Mouse (Mus musculus) kidney, adult 11 months (tissue): ENCODE measurements around the gene Tunar.

Experiments used
- DNase-seq: peaks from one replicate; pipeline ENCODE4 v3.0.0; 2022

Gene Tunar

DNA sequence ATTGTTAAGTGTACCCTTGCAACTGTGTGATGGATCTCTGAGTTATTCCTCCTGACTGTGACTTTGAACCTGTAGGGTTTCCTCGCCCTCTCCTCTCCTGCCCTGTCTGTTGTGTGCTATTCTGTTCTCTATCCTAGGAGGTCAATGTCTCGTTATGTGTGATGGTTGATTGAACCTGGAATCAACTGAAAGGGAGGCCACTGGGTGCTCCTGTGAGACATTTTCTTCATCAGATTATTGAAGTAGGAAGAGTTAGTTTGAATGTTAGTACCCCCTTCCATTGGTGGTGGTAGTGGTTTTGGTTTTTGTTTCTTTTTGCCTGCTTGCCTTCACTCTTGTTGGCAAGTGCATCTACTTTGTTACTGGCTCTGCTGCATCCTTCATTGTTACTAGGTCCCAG lies at the start of gene Tunar:
Tunar (plus strand) TSS at position 301 of the 400 bp plus-strand sequence.
- no peak for DNase-seq

- no peak for DNase-seq
These were observed 21.1 kb upstream of the Tunar start for GRCm38 (mm10) chr12:105312571-105313035.

GRCm38 (mm10) chr12:105314328-105314727 lies 19.3 kb upstream of the Tunar start:
- no peak for DNase-seq

DNA sequence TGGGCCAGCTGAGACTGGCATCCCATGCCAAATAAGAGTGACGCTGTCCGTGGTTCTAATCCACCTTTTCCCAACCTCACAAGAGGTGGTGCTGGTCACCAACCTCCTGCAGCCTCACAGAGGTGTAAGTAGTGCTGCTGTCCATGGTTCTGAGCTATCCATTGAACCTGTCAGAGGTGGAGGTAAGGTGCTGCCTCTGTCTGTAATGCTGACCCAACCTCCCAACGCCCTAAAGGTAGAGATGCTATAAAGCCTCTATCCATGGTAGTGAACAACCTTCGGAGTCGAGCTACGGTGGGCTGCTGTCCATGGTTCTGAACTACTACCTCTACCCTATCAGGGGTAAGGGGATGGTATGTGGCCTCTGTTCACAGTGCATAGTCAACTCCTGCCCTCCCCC lies 11.5 kb upstream of the Tunar start:
- peak; percentile 9 for DNase-seq

DNA sequence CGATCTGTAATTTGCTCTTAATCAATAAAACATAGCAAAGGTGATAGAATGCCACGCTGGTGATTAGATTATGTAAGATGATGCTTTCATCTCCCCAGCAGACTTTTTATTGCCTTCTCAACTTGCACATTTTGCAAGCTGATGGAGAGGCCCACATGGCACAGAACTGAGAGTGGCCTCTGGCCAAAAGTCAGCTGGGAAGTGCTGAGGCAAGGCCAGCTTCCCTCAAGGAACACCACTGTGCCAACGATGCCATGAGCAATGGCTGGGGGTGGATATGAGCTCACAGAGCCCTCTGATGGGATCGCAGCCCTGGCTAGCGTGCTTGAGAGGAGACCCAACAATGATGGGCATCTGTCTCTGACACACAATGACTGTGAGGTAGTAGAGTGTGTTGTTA lies 6.6 kb upstream of the Tunar start:
- DNase-seq: no peak

- no peak for DNase-seq
These were observed 5.3 kb upstream of the Tunar start for GRCm38 (mm10) chr12:105328396-105328795.

DNA sequence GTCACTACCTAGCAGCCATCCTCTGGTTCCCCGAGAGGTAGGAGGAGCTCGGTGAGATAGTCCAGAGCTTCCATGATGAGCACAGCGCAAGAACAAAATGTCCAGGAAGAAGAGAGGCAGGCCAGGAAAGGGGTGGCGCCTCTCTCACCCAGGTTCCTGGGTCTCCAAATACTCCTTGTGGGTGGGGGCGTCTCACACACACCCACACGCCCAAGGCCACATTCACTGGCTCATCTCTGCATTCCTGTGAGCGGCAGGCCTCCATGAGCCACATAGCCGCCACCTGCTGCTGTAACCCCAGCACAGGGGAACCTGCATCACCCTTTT lies 2.4 kb downstream of the Tunar start:
- no peak for DNase-seq

DNA sequence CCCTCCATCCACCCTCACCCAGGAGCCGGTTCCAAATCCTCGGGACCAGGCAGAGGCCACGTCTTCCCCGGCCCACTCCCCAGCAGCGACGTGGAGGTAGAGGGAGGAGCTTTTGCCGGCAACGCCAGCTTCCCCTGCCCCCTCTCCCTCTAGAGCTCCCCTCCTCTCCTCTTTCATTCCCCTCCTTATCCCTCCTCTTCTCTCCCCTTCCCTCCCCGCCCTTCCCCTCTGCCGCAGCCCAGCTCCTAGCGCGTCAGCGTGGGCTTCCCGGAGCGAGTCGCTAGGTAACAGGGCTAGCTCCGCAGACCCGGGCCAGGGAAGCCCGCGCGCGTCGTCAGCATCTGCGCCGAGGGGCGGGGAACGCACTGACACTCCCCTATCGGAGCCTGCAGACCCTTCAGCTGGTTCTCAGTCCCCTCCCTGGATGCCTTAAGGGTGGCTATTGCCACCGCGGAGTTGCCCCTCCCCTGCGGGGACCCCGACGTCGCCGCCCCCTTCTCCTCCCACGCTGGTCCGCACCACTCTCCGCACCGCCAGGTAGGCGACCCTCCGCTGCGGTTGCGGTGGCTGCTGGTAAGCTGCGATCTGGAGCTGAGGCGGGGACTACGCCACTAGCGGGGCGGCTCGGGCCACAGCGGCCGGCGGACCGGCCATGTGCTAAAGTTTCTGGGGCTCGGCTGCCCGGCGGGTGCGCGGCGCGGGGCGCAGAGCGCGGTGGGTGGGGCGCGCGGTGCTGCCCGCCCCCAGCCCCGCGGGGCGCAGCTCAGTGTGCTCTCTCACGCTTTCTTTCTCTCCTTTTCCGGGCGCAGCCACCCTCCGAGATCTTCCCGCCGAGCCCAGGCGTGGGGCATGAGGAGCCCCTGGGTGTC lies 3.0 kb downstream of the Tunar start:
- no peak for DNase-seq

DNA sequence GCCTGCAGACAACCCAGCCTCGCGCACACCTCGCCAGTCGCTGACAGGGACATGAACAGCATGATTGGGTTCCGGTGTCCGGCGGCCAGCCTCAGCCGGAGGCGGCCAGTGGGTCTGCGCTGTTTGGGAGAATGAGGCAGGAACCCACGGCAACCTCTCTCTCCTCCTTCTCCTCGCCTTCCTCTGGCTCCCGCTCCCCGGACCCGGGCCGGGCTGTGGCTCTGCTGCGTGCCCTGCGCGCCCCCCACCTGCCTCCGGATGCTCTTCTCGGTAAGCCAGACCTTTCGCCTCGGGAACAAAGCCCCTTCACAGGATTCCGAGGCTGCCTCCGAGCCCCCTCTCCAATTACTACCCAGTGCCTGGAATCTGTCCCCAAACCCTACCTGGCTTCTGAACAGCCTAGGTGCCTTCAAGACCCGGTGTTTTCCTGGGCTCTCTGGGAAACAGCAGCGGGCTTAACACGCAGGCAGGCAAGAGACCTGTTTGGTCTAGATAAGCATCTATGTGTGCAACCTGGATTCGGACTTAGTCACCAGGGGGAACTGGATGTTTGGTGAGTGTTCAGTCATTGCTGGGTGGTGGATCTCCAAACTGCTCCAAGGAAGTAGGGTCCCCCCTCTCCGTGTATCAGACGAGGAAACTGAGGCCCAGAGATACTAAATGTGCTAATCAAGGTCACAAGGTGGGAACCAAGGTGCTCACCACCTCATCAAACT lies 3.8 kb downstream of the Tunar start:
- no peak for DNase-seq

- no peak for DNase-seq
These were observed 4.7 kb downstream of the Tunar start for GRCm38 (mm10) chr12:105338256-105338977.

DNA sequence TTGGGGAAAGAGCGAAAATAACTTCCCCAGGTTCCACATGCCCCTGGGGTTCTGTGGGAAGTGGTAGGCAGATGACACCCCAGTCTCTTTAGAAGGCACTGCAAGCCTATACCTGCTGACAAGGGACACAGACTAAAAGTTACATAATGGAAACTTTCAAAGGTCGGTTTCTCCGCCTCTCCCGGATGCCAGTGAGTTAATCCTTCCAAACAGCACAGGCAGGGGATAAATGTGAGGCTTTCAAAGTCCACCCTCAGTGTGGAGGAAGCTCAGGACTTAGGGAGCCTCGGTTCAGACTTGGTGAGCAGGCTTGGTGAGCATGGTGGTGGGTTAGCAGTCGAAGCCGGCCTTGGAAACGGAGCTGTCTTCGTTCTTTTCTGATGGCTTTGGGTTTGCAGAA lies 7.9 kb downstream of the Tunar start:
- peak; percentile 84 for DNase-seq

GRCm38 (mm10) chr12:105344460-105344859 lies 10.8 kb downstream of the Tunar start:
- DNase-seq: no peak

DNA sequence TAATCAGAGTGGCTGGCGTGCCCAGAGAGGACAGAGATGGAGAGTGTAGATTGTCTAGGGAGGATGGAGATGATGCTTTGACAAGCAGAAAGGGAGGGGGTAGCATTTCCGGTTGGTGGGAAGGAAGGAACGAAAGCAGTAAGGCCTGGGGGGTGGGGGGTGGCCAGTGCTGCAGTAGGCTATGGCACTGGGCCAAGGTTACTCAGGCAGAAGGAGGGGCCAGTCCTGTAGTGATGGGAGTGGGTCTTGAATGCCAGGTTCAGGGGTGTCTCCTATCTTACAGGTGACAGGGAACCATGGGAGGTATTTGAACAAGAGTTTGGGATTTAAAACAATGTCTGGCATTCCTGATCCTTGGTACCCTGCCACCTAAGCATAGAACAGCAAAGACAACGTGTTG lies 13.2 kb downstream of the Tunar start:
- DNase-seq: no peak

GRCm38 (mm10) chr12:105347261-105347660 lies 13.6 kb downstream of the Tunar start:
- peak; percentile 87 for DNase-seq

GRCm38 (mm10) chr12:105354266-105354665 lies 20.6 kb downstream of the Tunar start:
- DNase-seq: no peak

GRCm38 (mm10) chr12:105354772-105355171 lies 21.1 kb downstream of the Tunar start:
- DNase-seq: no peak

GRCm38 (mm10) chr12:105356781-105357180 lies 23.1 kb downstream of the Tunar start:
- DNase-seq: no peak

DNA sequence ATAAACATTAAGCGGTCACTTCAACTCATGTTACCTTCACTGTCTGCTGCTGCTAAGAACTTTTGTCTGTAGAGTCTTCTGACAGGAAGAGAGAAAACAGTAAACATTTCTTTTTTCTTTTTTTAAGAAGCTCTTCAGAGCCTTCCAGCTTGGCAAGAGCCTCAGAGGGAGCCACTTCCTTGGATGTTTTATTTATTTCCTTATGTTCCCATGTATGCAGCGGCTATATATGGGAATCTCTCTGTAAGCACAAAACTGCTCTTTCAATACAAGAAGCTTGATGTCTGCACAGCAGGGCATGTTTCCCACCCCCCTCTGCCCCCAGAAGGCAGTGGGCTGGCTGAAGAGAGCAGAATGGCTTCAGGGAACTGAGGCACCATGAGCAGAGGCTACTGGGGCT lies 30.0 kb downstream of the Tunar start:
- DNase-seq: no peak

DNA sequence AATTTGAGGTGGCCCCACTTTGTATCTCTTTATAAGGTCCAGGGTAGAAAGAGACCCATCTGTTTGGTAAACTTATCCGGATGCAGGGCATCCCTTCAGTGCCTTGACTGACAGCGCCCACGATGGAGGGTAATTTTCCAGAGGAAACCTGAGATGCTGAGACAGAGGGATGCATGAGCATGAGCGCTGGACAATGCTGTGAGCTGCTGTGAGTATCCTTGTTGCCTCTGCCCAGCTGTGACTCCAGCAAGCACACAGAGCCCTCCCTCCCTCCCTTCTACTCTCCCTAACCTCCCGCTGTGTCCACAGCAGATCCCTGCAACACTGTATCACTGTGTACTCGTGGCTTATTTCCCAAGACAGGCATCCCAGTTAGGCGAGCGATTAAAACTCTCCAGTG lies 40.9 kb downstream of the Tunar start:
- no peak for DNase-seq

DNA sequence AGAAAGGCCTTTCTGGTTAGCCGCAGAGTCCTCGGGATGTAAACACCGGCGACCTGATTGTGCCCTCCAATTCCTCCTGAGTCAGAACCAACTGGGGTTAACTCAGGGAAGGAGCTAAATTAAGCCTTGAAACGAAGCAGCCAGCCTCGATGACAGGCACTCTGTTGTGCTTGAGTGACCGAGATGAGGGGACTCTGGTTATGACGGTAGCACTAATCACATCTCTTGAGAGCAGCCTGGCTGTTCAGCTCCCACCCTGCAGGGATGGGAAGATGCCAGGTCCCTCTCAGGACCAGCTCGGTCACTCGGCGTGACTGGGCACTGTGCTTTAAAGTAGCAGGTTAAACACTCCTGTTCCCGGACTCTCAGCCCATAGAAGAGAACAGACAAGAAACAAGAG lies 43.3 kb downstream of the Tunar start:
- no peak for DNase-seq

GRCm38 (mm10) chr12:105382733-105383132 lies 49.1 kb downstream of the Tunar start:
- DNase-seq: no peak

DNA sequence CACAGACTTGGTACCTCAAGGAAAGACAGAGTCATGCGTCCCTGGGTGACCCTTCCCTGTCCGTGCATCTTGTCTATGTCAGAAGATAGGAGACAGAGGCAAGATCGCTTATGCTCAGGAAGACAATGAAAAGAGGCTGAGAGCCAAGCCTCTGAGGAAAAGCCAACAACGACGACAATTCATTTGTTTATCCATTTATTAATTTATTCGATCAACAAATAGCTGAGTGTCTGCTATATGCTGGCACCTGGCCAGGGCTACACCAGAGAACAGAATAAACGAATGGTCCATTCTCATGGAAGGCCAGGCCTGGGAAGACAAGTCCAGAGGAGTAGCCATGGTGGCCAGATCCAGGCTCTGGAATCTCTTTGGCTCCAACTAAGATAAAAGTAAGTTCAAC lies 61.0 kb downstream of the Tunar start:
- DNase-seq: no peak

DNA sequence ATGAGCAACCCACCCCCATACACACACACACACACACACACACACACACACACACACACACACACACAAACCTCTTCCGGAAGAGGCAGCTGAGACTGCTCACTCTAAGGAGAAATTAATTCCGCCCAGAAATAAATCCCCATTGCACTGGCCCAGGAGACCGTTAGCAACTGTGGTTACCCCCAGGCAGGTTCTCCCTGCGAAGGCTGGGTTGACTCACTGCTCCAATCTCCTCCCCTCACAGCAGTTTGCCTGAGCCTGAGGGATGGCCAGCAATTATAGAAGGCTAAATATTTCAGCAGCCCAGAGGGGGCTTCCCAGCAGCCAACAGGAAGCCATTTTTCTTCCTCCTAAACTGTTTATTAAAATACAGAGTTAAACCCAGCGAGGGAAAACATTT lies 64.5 kb downstream of the Tunar start:
- no peak for DNase-seq

DNA sequence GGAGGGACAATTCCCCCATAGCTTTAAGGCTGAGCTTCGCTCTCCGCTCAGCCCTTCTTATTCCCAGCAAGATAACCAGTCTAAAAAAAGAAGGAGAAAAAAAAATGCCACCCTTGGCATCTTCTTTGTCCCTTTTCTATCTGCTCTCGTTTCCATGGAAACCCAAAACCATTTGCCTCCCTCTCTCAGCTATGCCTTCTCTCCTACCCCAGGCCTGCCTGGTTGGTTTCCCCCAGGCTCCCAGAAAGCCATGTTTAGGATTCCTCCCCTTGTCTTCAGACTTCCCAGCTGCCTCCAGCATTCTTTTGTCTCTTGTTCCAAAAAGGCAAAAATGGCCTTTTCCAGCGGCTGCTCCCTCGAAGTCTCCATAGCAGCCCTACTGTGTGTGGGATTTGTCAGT lies 70.1 kb downstream of the Tunar start:
- DNase-seq: no peak
